Comparison of ENCODE assay signal across 2 mouse cellular contexts in genomic region chr15:94488028-94488427, GRCm38 (mm10). TPM values are rescaled to one million over a fixed set of nuclear protein-coding genes. Genes with fewer than 3 reads are reported as not detected.
"Had no signal": no experiment of that assay in that cellular context is flagged by ENCODE, and none has a peak within 500 bp of the region (broad histone marks: within the 10 kb centered on the region; RNA-seq: fewer than 3 reads in every experiment).

No protein-coding gene starts in this region.

RNA-seq across cellular contexts. Expression of gene Adamts20, which starts 22.8 kb away (rescaled TPM):
- total RNA-seq: hematopoietic stem cell, adult 5-6 weeks had no signal
- polyA plus RNA-seq: inflammation-experienced regulatory T-cells, adult 6 months had no signal
